ENCODE assay signal across 8 mouse cellular contexts in genomic region chr2:181678780-181679179, GRCm38 (mm10). TPM values are rescaled to one million over a fixed set of nuclear protein-coding genes. Genes with fewer than 3 reads are reported as not detected.
DNase-seq lines count a peak whose midpoint lies in the region; ATAC-seq and TF ChIP-seq lines count a peak whose summit lies in the region.

No protein-coding gene starts in this region.

- H3K27me3 ChIP-seq in Patski = no peaks in the 10 kb centered on the region
- no peaks in the 10 kb centered on the region for H3K27me3 ChIP-seq in hindbrain, embryonic 14.5 days (ENCODE audit: control insufficient read depth, insufficient read depth, low read length)

- no peak for TF ChIP-seq CTCF in Patski (IDR thresholded peaks at IDR 0.05)

- CTCF ChIA-PET in Patski (lab: Charles Lee) = interaction anchor here (0.6 to 6.4 kb wide), 32 partner anchors 8 to 376 kb away, joined by 3 to 135 read pairs (median 4); partner anchors contain the start of genes Abhd16b, Gm29797, Samd10 and Tpd52l2

- DNase-seq in Patski (ENCODE audit: low read depth, low spot score) = peak; percentile 48
- DNase-seq in cerebellum, adult 9-11 months = peak; percentile 80
- peak; percentile 60 to 68 for DNase-seq in frontal cortex, postnatal 25 days (ENCODE audit: low spot score in 2 of 2)
- DNase-seq in hindbrain, embryonic 14.5 days (ENCODE audit: low spot score) = peak; percentile 76
- peak; percentile 79 to 89 for DNase-seq in layer of hippocampus, postnatal 14 days (ENCODE audit: low spot score in 2 of 2)
- peak; percentile 89 for DNase-seq in lung, postnatal 10 days
- peak; percentile 91 for DNase-seq in retina, postnatal 1 day
- peak; percentile 32 for DNase-seq in urinary bladder, postnatal 25 days (ENCODE audit: low spot score)

- H3K27ac ChIP-seq in hindbrain, embryonic 14.5 days = no peak overlapping the region

- in situ Hi-C loops in Patski (cut with MboI; ENCODE audit: low pct_unique_long_range_greater_than_20kb) = loop anchor here (5.0 kb wide), 1 partner anchor 36 kb away; no protein-coding TSS in a partner anchor

- H3K4me1 ChIP-seq in hindbrain, embryonic 14.5 days (replicated peaks; ENCODE audit: control insufficient read depth, insufficient read depth, low read length) = peaks cover 27% of the 10 kb centered on the region

- no peaks in the 10 kb centered on the region for H3K9me3 ChIP-seq in hindbrain, embryonic 14.5 days (ENCODE audit: control insufficient read depth, low read length)

- ATAC-seq in Patski = peak; percentile 80
- ATAC-seq in hindbrain, embryonic 14.5 days (ENCODE audit: low FRiP score) = peak; percentile 56

- H3K9ac ChIP-seq in hindbrain, embryonic 14.5 days = no peak overlapping the region

- H3K4me2 ChIP-seq in hindbrain, embryonic 14.5 days (replicated peaks) = no peak overlapping the region

- WGBS in hindbrain, embryonic 14.5 days = 57% methylated on average over 1 of the region's 1 CpGs

- no peak overlapping the region for H3K4me3 ChIP-seq in hindbrain, embryonic 14.5 days (replicated peaks; ENCODE audit: low read length)

- no peaks in the 10 kb centered on the region for H3K36me3 ChIP-seq in hindbrain, embryonic 14.5 days (replicated peaks; ENCODE audit: control insufficient read depth, insufficient read depth)

- POLR2A ChIA-PET in Patski (lab: Charles Lee) = no interaction called here

RNA-seq across cellular contexts. Expression of gene Tcea2, which starts 1.3 kb away (rescaled TPM):
- polyA plus RNA-seq in Patski (2021) = 22.9 TPM
- polyA plus RNA-seq in hindbrain, embryonic 14.5 days (2014; fragmentation: Nextera tagmentation; extraction: Ambion mirVana) = 40.6 and 50.4 TPM in 2 replicates
- 10 to 100 TPM; 51.2 to 59.4 TPM for total RNA-seq in layer of hippocampus, postnatal 14 days (2021)

RNA-seq across cellular contexts. Expression of gene Sox18, which starts 7.3 kb away (rescaled TPM):
- 0.04 TPM for polyA plus RNA-seq in Patski (2021)
- polyA plus RNA-seq in hindbrain, embryonic 14.5 days (2014; fragmentation: Nextera tagmentation; extraction: Ambion mirVana) = 19.3 and 20.9 TPM in 2 replicates
- total RNA-seq in layer of hippocampus, postnatal 14 days (2021) = 10 to 100 TPM; 14.4 to 15.6 TPM

RNA-seq across cellular contexts. Expression of gene Rgs19, which starts 15.0 kb away (rescaled TPM):
- 42.4 TPM for polyA plus RNA-seq in Patski (2021)
- polyA plus RNA-seq in hindbrain, embryonic 14.5 days (2014; fragmentation: Nextera tagmentation; extraction: Ambion mirVana) = 69.0 and 73.0 TPM in 2 replicates
- 10 to 100 TPM; 41.5 to 44.4 TPM for total RNA-seq in layer of hippocampus, postnatal 14 days (2021)

RNA-seq across cellular contexts. Expression of gene Lkaaear1, which starts 19.5 kb away (rescaled TPM):
- not detected for polyA plus RNA-seq in Patski (2021)
- polyA plus RNA-seq in hindbrain, embryonic 14.5 days (2014; fragmentation: Nextera tagmentation; extraction: Ambion mirVana) = not detected in 2 replicates
- not detected for total RNA-seq in layer of hippocampus, postnatal 14 days (2021)

RNA-seq across cellular contexts. Expression of gene Gm29797, which starts 21.9 kb away (rescaled TPM):
- polyA plus RNA-seq in Patski (2021) = 0.15 TPM
- polyA plus RNA-seq in hindbrain, embryonic 14.5 days (2014; fragmentation: Nextera tagmentation; extraction: Ambion mirVana) = 0.27 TPM in 1 of 2 replicates, not detected in the other
- not detected for total RNA-seq in layer of hippocampus, postnatal 14 days (2021)

Comparison
In these comparisons a context has a peak if more than half of its experiments do, and no peak if none do; other contexts are left out.
1. DNase-seq: peak in every context shown above with its lines; median percentile 91 in retina, postnatal 1 day; 89 in lung, postnatal 10 days; 84 in layer of hippocampus, postnatal 14 days; 80 in cerebellum, adult 9-11 months; 76 in hindbrain, embryonic 14.5 days; 64 in frontal cortex, postnatal 25 days; 48 in Patski; 32 in urinary bladder, postnatal 25 days.
2. RNA of gene Sox18, which starts 7.3 kb away (polyA plus RNA-seq): 19.3 to 20.9 TPM in hindbrain, embryonic 14.5 days; 0.04 TPM in Patski (single experiment); every median in the first group is over 10 times any median in the second.